Mouse (Mus musculus) midbrain, embryonic 12.5 days (tissue): ENCODE data around the gene Ptger1. TPM values are rescaled to one million over a fixed set of nuclear protein-coding genes. Genes with fewer than 3 reads are reported as not detected.

Source experiments
- ATAC-seq: fragments of 200-750 bp; cut with Nextera tagmentation; 2 replicates; pipeline ENCODE4 v1.8.0; 2017; ENCODE audit warnings: low read depth, moderate TSS enrichment, moderate library complexity; ENCODE audit not compliant: low FRiP score
- H3K27ac ChIP-seq: fragments of 300-500 bp; sonication (generic); replicated peaks from 2 replicates; pipeline ENCODE4 v1.5.1; 2016; ENCODE audit warnings: mild to moderate bottlenecking
- H3K27me3 ChIP-seq: fragments of 300-500 bp; sonication (generic); 2 replicates; pipeline ENCODE4 v1.6.1; 2016; ENCODE audit warnings: mild to moderate bottlenecking
- H3K36me3 ChIP-seq: fragments of 300-500 bp; sonication (generic); 2 replicates; pipeline ENCODE4 v1.6.1; 2016
- H3K4me1 ChIP-seq: fragments of 300-500 bp; sonication (generic); 2 replicates; pipeline ENCODE4 v1.6.1; 2016
- H3K4me2 ChIP-seq: fragments of 300-500 bp; sonication (generic); replicated peaks from 2 replicates; pipeline ENCODE4 v1.6.1; 2016; ENCODE audit warnings: mild to moderate bottlenecking, moderate library complexity
- H3K4me3 ChIP-seq: fragments of 300-500 bp; sonication (generic); 2 replicates; pipeline ENCODE4 v1.5.1; 2016; ENCODE audit warnings: mild to moderate bottlenecking
- H3K9ac ChIP-seq: fragments of 300-500 bp; sonication (generic); replicated peaks from 2 replicates; pipeline ENCODE4 v1.6.1; 2016; ENCODE audit warnings: mild to moderate bottlenecking, moderate library complexity
- H3K9me3 ChIP-seq: fragments of 300-500 bp; sonication (generic); 2 replicates; pipeline ENCODE4 v1.6.1; 2016; ENCODE audit warnings: mild to moderate bottlenecking
- WGBS: fragments of 180-500 bp; shearing (Covaris S2); methylation state at CpG from one replicate; pipeline ENCODE4 v1.1.7; 2016; 5-methylcytosine and 5-hydroxymethylcytosine counted together
- polyA plus RNA-seq: library from polyadenylated mRNA; unstranded; fragments of >200 nt; fragmentation: Nextera tagmentation; extraction: Ambion mirVana; gene quantifications from 2 replicates; pipeline ENCODE4 v1.2.1, GENCODE M21; 2016

The Ptger1 gene
- 0.75 and 0.97 TPM in 2 replicates for polyA plus RNA-seq

DNA sequence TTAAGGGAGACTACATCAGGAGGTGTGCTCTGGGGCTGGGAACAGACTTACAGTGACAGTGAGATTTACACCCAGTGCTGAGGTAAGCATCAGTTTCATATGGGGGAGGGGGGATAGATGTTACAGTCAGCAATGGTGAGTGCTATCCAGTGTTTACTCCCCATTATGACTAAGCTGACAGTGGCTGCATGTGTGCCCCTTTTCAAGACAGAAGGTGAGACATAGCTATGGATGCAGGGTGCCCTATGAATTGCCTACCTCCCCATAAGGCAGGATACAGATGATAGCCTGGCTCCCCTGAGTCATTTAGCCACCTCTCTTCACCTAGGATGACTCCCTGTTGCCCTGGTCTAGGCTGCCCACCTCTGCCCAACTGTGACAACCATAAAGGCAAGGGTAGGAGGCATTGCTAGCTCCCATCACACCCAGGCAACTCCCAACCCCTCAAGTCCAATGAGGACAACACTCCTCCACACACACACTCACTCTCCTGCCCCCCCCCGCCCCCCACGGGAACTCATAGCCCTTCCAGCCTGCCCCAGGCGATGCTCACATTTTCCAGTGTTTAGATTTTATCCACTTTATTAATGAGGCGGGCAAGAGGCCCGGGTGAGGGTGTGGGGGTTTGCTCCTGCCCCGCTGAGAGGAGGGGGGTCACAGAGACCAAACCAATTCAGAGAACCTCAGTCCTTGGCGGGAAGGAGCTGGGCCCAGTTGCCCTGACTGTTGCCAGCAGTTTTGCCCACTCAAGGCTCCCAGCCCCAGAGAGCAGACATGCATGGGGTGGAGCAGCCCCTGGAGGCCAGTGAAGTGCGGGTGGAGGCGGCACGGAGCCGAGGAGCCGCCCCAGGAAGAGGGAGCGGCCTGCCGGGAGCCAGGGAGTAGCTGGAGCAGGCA, at the start of gene Ptger1:
TSS of gene Ptger1 (plus strand) at position 710 of the 897 bp plus-strand sequence.
- WGBS: 44% methylated on average over 14 of the region's 14 CpGs
- Histone ChIP-seq H3K36me3 (peaks cover 28% of the 10 kb centered on the region), H3K27me3 (peaks cover 18% of the 10 kb centered on the region), H3K9ac (no peak within 1 kb of the TSS), H3K4me1 (peaks cover 36% of the 10 kb centered on the region), H3K27ac (no peak within 1 kb of the TSS), H3K4me2 (no peak within 1 kb of the TSS), H3K9me3 (no peaks in the 10 kb centered on the region), H3K4me3 (no peak within 1 kb of the TSS)
- ATAC-seq: no peak

DNA sequence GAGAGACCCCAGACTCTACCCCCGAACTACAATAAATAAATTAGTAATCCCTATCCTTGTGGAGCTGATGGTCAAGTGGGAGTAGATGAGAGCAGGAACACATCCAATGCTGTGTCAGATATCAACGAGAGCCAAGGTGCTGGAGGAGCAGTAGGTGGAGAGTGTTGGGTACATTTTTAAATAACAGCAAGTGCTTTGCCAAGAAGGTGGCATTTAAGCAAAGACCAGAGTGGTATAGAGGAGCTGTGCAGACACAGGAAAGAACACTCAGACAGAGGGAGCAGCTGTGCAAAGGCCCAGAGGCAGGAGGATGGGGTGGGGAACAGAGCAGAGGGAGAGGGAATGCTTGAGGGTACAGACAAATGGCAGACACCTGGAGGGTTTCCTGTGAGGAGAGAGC, 49.4 kb upstream of the Ptger1 start:
- Histone ChIP-seq H3K27me3 (0 out of 2 replicates have a peak, but pooled peaks cover 7% of the 10 kb centered on the region), H3K4me1 (no peaks in the 10 kb centered on the region), H3K9ac (no peak overlapping the region), H3K4me2 (no peak overlapping the region), H3K9me3 (no peaks in the 10 kb centered on the region), H3K27ac (no peak overlapping the region), H3K36me3 (peaks cover 22% of the 10 kb centered on the region), H3K4me3 (no peak overlapping the region)
- WGBS: 85% methylated on average over 2 of the region's 2 CpGs
- ATAC-seq: no peak

DNA sequence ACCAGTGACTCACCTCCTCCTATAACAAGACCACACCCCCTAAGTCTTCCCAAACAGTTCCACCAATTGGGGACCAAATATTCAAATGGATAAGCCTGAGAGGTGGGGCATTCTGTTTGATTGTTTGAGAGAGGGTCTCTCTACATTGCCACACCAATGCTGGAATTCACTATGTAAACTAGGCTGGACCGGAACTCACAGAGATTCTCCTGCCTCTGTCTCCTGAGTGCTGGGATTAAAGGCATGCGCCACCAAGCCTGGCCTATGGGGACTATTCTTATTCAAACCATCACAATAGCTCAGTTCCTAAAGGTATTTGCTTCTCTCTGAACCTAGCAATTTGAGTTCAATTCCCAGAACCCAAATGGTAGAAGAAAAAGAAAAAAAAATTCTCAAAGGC, 47.9 kb upstream of the Ptger1 start:
- Histone ChIP-seq H3K4me2 (no peak overlapping the region), H3K27me3 (0 out of 2 replicates have a peak, but pooled peaks cover 7% of the 10 kb centered on the region), H3K4me1 (no peaks in the 10 kb centered on the region), H3K4me3 (no peak overlapping the region), H3K9ac (no peak overlapping the region), H3K27ac (no peak overlapping the region), H3K9me3 (no peaks in the 10 kb centered on the region), H3K36me3 (peaks cover 9% of the 10 kb centered on the region)
- ATAC-seq: no peak
- 88% methylated on average over 2 of the region's 2 CpGs for WGBS

DNA sequence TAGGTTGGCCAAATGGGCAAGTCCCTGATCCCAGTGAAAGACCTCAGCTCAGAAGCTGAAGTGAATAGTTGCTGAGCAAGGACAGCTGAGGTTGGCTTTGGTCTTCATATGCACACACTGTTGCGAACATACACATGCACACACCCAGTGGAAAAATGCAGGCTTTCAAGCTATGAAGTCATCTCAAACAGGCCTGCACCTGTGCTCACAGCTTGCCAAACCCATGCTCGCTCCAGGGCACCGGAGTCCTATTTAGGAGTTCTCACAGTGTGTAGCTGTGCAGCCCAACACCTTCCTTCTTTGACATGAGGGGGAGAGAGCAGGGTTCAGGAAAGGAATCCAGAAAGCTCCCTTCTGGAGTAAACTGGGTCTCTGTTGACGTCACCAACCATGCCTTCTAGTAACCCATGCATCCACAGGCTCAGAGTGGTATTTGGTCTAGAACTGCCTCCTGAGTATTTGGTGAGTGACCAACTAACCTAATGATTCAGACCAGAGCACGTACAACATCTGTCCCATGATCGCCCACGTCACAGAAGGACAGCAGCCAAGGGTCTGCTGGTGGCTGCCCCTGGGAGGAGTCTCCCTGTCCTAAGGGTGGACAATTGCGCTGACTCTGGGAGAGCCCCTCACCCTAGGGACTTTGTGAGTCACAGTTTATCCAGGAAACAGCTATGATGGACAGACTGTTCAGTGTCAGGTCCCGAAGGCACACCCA, 46.8 kb upstream of the Ptger1 start:
- Histone ChIP-seq H3K27me3 (0 out of 2 replicates have a peak, but pooled peaks cover 7% of the 10 kb centered on the region), H3K36me3 (no peaks in the 10 kb centered on the region), H3K9ac (no peak overlapping the region), H3K27ac (no peak overlapping the region), H3K4me2 (no peak overlapping the region), H3K4me1 (no peaks in the 10 kb centered on the region), H3K4me3 (no peak overlapping the region), H3K9me3 (no peaks in the 10 kb centered on the region)
- ATAC-seq: no peak
- WGBS: 92% methylated on average over 9 of the region's 9 CpGs

DNA sequence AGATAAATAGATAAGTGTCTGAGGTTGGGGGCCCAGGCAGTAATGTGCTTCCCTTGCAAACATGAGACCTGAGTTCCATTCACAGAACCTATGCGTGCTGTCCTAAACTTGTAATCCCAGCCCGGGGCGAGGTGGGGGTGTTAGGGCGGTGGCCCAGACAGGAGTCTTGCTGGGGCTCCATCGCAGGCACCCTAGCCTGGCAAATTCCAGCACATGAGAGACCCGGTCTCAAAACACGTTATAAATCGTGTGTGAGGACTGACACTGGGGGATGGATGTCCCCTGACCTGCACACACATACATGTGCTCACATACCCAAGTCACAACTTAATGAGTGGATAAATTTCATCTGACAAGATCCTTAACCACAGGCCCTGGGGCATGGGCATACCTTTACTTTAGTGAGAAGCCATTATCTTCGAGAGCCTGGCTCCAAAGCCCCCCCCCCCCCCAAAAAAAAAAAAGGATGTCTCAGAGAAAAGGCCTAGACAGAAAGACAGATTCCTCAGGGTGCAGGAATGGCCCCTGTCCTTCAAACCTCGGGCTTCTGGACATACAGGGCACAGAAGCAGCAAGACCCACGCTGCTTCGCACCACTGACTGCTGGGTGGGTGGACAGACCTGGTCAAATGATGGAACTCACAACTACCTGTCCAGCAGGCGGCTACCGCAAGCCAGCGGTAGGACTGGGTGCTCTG, 44.6 kb upstream of the Ptger1 start:
- Histone ChIP-seq H3K4me3 (peak overlapping the region; percentile 42), H3K9ac (peak overlapping the region; percentile 63), H3K27ac (no peak overlapping the region), H3K9me3 (no peaks in the 10 kb centered on the region), H3K4me1 (no peaks in the 10 kb centered on the region), H3K36me3 (no peaks in the 10 kb centered on the region), H3K4me2 (peak overlapping the region; percentile 77), H3K27me3 (0 out of 2 replicates have a peak, but pooled peaks cover 7% of the 10 kb centered on the region)
- peak; percentile 63 for ATAC-seq
- WGBS: 57% methylated on average over 15 of the region's 15 CpGs

- H3K27ac ChIP-seq: no peak overlapping the region
- H3K27me3 ChIP-seq: 0 out of 2 replicates have a peak, but pooled peaks cover 7% of the 10 kb centered on the region
- H3K36me3 ChIP-seq: no peaks in the 10 kb centered on the region
- peak overlapping the region; percentile 42 for H3K4me3 ChIP-seq
- H3K9me3 ChIP-seq: no peaks in the 10 kb centered on the region
- 11% methylated on average over 23 of the region's 23 CpGs for WGBS
- peak; percentile 93 for ATAC-seq
- H3K4me1 ChIP-seq: no peaks in the 10 kb centered on the region
- peak overlapping the region; percentile 63 for H3K9ac ChIP-seq
- peak overlapping the region; percentile 77 for H3K4me2 ChIP-seq
These were observed 44.0 kb upstream of the Ptger1 start for GRCm38 (mm10) chr8:83622389-83622989.

DNA sequence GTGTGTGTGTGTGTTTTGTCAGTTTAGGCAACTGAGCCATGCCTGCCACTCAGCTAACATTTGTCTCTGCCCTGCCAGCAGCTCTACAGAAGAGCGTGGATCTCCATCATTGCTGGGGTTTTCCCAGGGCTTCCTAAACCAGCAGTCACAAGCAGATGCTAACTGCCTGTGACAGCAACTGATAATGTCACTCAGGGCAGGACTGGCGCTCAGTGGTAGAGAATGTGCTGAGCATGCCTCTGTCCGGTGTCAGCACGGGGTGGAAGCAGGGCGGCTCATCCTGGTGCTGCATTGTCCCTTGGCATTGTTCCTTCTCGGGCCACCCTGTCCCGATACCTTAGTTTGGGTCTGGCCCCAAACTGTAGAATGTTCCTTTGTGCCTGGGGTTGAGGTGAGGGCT, 42.9 kb upstream of the Ptger1 start:
- 0 out of 2 replicates have a peak, but pooled peaks cover 7% of the 10 kb centered on the region for H3K27me3 ChIP-seq
- H3K4me1 ChIP-seq: no peaks in the 10 kb centered on the region
- H3K9ac ChIP-seq: no peak overlapping the region
- H3K9me3 ChIP-seq: no peaks in the 10 kb centered on the region
- H3K4me3 ChIP-seq: no peak overlapping the region
- H3K27ac ChIP-seq: no peak overlapping the region
- no peak overlapping the region for H3K4me2 ChIP-seq
- H3K36me3 ChIP-seq: no peaks in the 10 kb centered on the region
- ATAC-seq: no peak
- WGBS: 95% methylated on average over 7 of the region's 7 CpGs

- Histone ChIP-seq H3K9ac (no peak overlapping the region), H3K4me3 (no peak overlapping the region), H3K27me3 (0 out of 2 replicates have a peak, but pooled peaks cover 7% of the 10 kb centered on the region), H3K36me3 (no peaks in the 10 kb centered on the region), H3K4me2 (no peak overlapping the region), H3K4me1 (no peaks in the 10 kb centered on the region), H3K27ac (no peak overlapping the region), H3K9me3 (no peaks in the 10 kb centered on the region)
- 48% methylated on average over 3 of the region's 3 CpGs for WGBS
- ATAC-seq: no peak
These were observed 41.7 kb upstream of the Ptger1 start for GRCm38 (mm10) chr8:83624739-83625138.

DNA sequence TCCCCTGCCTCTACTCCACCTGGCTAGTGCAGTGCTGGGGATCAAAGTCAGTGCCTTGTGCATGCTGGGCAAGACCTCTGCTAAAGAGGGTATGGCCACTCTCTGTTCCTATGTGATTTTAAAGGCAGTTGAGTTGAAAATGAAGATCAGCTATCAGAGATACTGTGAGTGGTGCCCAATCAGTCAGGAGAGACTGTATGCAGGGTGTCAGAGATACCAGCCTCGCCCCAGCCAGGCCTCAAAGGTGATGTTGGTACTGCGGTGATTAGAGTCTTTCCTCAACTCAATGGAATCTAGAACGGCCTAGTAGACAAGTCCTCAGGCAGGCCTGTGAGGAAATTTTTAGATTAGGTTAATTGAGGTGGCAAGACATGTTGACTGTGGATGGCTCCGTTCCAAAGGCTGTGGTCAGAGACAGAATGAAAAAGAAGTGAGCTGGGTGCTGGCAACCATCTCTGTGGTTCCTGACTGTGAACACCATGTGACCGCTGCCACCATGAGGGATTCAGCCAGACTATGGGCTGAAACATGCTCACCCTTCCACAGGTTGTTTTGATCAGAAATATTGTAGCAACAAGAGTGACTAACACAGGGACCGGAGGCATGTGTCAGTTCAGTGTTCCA, 40.7 kb upstream of the Ptger1 start:
- H3K4me3 ChIP-seq: no peak overlapping the region
- H3K27me3 ChIP-seq: 0 out of 2 replicates have a peak, but pooled peaks cover 7% of the 10 kb centered on the region
- no peaks in the 10 kb centered on the region for H3K9me3 ChIP-seq
- no peaks in the 10 kb centered on the region for H3K36me3 ChIP-seq
- H3K9ac ChIP-seq: no peak overlapping the region
- ATAC-seq: no peak
- 83% methylated on average over 6 of the region's 6 CpGs for WGBS
- no peaks in the 10 kb centered on the region for H3K4me1 ChIP-seq
- no peak overlapping the region for H3K27ac ChIP-seq
- H3K4me2 ChIP-seq: no peak overlapping the region

- no peaks in the 10 kb centered on the region for H3K27me3 ChIP-seq
- 92% methylated on average over 7 of the region's 7 CpGs for WGBS
These were observed 34.3 kb upstream of the Ptger1 start for GRCm38 (mm10) chr8:83632083-83632707.

GRCm38 (mm10) chr8:83638856-83639255, 27.6 kb upstream of the Ptger1 start:
- H3K4me1 ChIP-seq: no peaks in the 10 kb centered on the region
- H3K27ac ChIP-seq: no peak overlapping the region
- no peak overlapping the region for H3K4me3 ChIP-seq
- H3K27me3 ChIP-seq: no peaks in the 10 kb centered on the region
- WGBS: 74% methylated on average over 4 of the region's 4 CpGs
- no peak overlapping the region for H3K4me2 ChIP-seq
- peaks cover 7% of the 10 kb centered on the region; the same call in 1 of the 2 replicates for H3K9me3 ChIP-seq
- H3K9ac ChIP-seq: no peak overlapping the region
- ATAC-seq: no peak
- no peaks in the 10 kb centered on the region for H3K36me3 ChIP-seq

More at GRCm38 (mm10) chr8:83632083-83632707, 34.3 kb upstream of the Ptger1 start:
- Histone ChIP-seq H3K36me3 (no peaks in the 10 kb centered on the region), H3K4me1 (no peaks in the 10 kb centered on the region), H3K9me3 (peaks cover 7% of the 10 kb centered on the region; the same call in 1 of the 2 replicates), H3K9ac (no peak overlapping the region), H3K4me3 (no peak overlapping the region), H3K27ac (no peak overlapping the region), H3K4me2 (no peak overlapping the region)
- no peak for ATAC-seq
